Mouse (Mus musculus): Measurements from ENCODE around the gene Glra3.

Gene Glra3
- long read RNA-seq, experiment 1: 0 reads
- long read RNA-seq, experiment 2: 0 reads

DNA sequence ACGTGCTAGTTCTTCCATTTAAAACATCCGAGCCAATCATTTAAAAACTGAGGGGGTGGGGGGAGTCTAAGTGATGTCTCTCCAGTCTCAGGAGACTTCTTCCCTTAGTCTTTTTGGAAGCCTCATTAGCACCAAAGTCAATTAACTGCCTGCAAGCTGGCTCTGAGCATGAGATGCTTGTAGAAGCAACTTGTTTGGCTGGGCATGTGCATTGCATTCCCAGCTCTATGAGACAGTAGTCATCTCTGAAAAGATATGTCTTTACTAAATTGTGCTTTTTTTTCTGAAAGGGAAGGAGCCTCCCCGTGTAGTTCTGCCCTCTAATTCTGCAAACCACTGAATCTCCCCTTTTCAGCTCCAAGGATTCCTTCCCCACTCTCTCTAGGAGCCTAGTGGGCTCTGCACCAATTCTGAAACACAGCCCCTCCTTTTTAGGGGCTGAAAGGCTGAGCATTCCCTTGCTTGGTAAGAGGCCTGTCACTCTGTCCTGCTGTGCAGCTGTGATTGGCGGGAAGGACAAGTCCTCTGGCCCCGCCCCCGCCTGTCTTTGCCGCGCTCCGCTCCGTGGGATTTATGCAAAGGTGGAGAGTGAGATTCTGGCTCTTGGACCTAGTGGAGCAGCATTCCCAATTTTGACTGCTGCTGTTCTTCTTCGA lies at the start of gene Glra3:
Glra3 (plus strand) TSS at position 591 of the 656 bp plus-strand sequence.
- intact Hi-C loops (cut with DNase I): no loop called here

DNA sequence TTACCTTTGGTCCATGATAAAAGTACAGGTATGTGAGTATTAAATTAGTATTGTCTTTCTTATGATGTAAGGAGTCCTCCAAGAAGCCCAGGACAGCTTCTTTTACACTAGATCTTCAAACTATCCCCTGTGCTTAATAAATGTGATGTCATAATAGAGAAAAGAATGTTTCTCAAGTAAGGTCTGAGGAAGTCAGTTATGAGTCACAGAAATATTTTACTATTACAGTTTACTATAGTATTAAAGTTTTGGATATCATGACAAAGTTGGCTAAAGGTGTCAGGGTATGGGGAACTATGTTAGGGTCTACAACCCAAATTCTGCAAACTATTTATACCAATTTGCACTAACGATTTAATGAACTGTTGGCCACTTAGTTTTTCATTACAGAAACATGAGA lies 33.4 kb upstream of the Glra3 start, which contains the start of gene Adam29:
Adam29 (minus strand) TSS at position 101 of the 400 bp plus-strand sequence.
- intact Hi-C loops (cut with DNase I): no loop called here

DNA sequence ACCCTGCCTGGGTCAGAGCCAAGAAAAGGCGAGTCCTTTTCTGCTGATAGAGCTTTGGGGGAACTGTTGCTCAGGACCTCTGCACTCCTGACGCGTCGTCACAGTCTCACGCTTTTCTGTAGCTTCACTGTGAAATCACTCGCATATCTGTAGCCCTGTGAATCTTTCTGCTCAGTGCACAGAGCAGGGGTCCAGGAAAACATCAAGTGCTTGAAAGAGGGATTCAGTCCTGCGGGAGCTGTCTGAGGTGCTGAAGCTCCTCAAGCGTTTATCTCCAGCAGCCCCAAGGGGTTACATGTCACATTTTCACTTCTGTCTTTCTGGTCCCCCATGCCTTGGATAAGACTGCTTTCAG lies 243 bp downstream of the Glra3 start:
- intact Hi-C loops (cut with DNase I): no loop called here

DNA sequence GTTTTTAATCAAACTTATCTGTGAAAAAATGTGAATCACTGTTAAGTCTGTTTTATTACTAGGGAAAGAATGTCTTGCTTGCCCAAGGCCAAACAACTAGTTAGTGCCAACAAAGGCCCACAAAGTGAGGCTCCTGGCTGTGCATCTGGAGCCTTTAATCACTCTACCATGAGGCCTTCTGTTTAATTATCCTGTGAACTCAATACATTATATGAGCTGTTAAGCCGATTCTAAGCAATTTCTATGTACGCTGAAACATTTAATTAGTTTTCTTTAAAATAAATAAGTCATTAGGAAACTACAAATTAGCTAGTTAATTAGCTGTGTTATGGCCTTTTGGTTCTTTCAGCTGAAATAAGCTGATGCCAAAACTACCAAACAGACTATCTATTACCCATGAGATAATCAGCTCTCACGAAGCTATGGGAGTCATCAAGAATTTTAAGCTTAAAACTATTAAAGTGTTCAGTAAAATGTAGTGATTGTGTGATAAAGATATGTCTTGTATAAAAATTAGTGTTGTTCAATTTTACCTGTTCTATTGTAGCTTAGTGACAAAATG lies 24.6 kb downstream of the Glra3 start:
- intact Hi-C loops (cut with DNase I): no loop called here

DNA sequence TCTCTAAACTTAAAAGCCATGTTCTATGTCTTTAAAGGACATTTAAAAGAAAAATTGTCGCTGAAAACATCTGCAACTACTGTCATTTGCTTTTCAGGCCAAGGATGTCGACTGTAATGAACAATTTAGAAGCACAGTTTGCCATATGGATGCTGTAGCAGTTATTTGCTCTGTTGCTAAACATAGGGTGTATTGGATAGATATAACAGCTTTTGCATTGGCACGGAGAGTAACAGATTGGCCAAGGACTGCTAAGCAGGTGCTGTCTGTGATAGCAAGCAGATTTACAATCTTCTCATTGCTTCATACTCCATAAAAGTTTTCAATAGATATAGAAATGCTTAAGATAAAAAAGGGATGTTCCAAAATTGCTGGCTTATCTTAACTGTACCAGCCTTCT lies 57.6 kb downstream of the Glra3 start:
- intact Hi-C loops (cut with DNase I): no loop called here

DNA sequence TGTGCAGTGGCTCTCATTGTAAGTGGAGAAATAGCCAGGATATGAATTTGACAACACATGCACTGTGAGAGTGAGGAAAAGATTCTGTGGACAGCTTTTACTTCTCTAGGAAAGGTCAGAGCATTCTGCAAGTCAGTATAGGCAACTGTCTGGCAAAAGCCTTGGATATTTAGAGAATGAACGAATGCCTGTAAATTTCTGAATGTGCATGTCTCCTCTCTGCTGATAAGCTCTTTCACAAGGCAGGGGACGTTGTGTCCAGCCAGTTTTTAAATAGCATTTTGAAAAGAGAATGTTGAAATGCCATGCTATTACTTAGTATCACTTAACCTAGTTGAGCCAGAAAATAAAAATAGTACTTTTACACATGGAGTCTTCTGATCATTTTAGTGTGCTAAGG lies 114.1 kb downstream of the Glra3 start:
- intact Hi-C loops (cut with DNase I): no loop called here

DNA sequence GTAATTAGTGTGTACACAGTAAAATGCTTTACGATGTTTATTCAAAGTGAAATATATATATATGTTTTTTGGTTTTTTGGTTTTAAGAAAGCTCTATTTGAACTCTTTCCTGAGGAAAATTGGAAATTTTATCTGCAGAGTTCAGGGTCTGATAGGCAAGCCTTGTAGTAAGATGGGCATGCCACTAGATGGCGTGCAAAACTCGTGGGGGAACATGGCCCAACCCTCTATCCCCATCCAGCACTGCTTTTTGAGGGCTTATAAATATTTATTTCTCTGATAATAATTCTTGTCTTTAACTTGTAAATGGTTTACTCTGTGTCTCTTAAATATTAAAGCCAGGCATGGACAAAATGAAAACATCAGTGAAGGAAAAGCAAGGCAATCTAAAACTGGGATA lies 122.8 kb downstream of the Glra3 start:
- intact Hi-C loops (cut with DNase I): loop anchor here (1.0 to 2.0 kb wide), 2 partner anchors 419 to 424 kb away; no protein-coding TSS in a partner anchor

DNA sequence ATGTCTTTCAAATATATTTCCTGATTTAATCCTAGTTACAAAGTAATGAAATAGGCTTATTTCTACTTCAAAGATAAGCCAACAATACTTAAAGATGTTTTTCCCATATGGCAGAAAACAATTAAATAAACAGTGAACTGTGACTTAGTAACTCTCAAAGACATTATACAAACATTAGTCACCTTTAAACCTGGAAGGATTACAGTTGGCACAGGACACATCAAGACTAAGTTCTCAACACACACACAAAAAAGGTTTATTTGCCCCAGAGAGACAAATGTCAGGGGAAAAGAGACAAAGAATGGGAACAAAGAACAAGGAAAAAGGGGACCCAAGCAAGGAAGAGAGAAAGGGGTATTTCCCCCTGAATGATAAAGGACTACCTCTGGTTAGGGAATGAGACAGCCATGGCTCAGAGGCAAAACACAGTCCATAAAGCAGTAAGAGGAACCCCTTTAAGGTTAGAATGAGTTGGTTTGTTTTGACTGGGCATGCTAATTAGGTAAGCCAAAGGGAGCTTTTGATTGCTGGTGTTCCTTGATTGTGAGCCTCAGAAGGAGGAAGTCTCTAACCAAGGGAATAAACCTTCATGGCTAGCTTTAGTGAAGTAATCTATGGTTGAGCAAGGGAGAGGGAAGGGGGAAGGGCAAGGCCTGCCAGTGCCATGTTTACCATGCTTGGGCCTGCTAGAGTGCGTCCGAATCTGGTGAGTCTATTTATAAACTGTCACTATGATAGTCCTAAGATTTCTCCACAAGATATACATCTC lies 130.4 kb downstream of the Glra3 start:
- intact Hi-C loops (cut with DNase I): no loop called here

DNA sequence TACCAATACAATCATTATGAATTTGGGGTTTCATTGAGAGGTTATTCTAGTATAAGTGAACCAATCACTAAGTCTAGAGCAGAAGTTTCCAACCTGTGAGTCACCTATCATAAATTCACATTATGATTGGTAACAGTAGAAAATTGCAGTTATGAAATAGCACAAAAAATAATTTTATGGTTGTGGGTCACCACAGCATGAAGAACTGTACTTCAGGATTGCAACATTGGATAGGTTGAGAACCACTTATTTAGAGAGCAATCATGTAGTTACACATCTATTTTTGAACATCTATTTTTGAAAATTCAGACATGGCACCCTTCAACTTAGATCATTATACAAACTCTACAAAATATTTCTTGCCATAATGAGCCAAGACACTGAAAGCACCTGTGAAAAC lies 143.4 kb downstream of the Glra3 start:
- intact Hi-C loops (cut with DNase I): no loop called here

DNA sequence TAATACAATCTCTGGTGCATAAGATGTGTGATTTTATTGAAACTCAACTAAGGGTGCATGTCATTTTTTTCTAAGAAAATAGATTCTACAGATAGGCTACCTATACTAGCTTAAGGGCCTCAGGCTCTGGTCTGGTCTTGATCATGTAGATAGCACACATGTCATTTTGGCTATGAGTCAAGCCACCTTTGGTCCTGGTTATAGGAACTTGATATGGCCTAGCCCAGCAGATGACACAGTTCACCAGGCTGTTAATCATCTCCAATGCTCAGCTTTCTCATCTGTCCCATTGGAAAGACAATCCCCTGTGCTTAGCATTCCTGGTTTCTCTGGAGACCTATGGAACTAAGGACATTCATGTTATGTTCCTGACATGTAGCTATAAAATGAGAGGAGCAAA lies 154.1 kb downstream of the Glra3 start:
- intact Hi-C loops (cut with DNase I): no loop called here

DNA sequence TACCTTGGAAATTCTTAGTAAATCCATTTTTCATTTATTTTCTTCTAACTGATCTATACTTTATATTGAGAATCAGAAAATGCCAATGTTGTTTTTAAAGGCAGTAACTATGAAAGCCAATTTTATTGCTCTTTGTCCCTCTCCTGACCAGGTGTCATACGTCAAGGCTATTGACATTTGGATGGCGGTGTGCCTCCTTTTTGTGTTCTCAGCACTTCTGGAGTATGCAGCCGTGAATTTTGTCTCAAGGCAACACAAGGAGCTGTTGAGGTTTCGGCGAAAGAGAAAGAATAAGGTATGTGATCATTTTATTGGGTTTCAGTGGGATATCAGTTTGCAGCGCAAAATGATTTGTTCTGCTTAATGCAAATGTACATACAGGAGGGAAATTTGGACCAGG lies 170.0 kb downstream of the Glra3 start:
- intact Hi-C loops (cut with DNase I): no loop called here

DNA sequence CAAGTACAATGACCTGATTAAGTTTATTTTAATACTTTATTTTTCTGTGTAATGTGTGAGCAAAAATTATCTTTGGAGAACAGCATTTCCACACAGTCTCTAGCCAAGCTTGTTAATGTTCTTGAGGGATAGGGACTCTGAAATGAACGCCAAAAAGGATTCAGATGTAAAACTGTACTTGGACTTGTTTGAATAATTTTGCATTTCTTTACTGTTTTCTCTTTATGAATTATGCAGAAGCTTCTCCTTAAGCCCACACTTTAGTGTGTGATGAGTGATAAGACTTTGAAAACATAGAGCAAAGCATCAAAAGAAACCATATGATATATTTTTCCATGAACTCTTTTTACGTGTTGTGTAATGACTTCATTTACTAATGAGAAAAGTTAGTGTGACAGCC lies 189.1 kb downstream of the Glra3 start:
- intact Hi-C loops (cut with DNase I): no loop called here

DNA sequence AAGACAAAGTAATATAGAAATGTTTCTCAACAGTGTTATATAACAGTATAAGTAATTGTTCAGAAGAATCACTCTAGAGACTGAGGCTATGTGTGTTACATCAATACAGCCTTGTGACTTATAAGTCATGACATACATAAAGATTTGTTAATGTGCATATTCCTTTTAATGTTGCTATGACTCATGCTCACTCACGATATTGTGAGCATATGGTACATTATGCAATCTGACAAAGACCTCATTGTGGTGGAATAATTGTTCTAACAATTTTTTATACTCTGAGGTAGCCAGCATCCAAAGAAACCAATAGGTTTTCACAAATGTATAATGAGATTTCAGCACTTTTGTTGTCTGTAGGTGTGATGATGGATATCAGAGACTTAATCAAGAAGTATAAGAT lies 210.4 kb downstream of the Glra3 start:
- intact Hi-C loops (cut with DNase I): no loop called here

DNA sequence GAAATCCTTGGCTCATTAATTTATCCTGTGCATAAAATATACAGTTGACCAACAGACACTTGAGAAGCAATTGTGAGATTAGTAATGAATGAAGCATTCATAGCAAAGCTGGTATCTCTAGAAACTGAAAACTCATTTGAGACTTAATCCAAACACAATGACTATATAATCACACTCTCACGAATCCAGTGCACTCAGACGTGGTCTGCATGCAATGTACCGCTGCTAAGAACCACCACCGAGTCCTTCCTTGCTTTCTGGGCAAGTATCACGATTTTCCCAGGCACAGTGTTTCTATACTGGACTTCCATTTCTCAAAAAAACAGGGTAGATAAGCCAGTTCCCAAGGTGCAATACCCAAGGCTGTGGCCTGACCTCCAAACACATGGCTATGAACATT lies 211.3 kb downstream of the Glra3 start:
- intact Hi-C loops (cut with DNase I): no loop called here

DNA sequence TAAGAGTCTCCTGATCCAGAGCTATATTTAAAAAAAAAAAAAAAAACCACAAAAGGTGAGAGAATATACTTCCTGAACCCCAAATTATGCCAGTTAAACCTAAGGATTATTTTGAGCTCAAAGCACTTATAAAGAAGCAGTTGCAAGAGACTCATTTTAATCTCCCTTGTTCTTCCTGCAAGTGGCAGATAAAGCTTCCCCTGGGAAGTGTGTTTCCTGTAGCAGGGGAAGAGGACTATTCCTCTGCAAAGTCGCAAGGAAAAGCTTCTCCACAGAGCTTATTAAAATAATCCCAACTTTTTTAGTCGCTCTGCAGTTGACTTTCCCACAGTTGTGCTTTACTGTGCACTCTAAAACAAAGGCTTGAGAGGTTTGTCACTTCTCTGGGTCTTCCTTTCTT lies 218.7 kb downstream of the Glra3 start:
- intact Hi-C loops (cut with DNase I): no loop called here

Measured in adrenal gland (tissue).